Mouse (Mus musculus) liver, postnatal 0 days (tissue): ENCODE results near the gene Ctla4. TPM values are rescaled to one million over a fixed set of nuclear protein-coding genes. Genes with fewer than 3 reads are reported as not detected.

ENCODE experiments used
- ATAC-seq: fragments of 200-750 bp; cut with Nextera tagmentation; 2 replicates; pipeline ENCODE4 v1.8.0; 2017; ENCODE audit warnings: mild to moderate bottlenecking, moderate library complexity
- DNase-seq: peaks from one replicate; pipeline ENCODE4 v3.0.0-alpha.2; 2016
- H3K27ac ChIP-seq: fragments of 300-500 bp; sonication (generic); 2 replicates; pipeline ENCODE4 v1.5.1; 2014; ENCODE audit warnings: antibody characterized with exemption, moderate library complexity, mild to moderate bottlenecking, low read depth
- H3K27me3 ChIP-seq: fragments of 300-500 bp; sonication (generic); 2 replicates; pipeline ENCODE4 v1.6.1; 2014; ENCODE audit warnings: low read length, control low read depth, mixed read lengths; ENCODE audit not compliant: insufficient read depth
- H3K36me3 ChIP-seq: fragments of 300-500 bp; sonication (generic); replicated peaks from 2 replicates; pipeline ENCODE4 v1.6.1; 2014; ENCODE audit warnings: mild to moderate bottlenecking, control low read depth, low read length, moderate library complexity, mixed read lengths; ENCODE audit not compliant: insufficient read depth
- H3K4me1 ChIP-seq: fragments of 300-500 bp; sonication (generic); 2 replicates; pipeline ENCODE4 v1.6.1; 2014; ENCODE audit warnings: antibody characterized with exemption, mild to moderate bottlenecking, control low read depth; ENCODE audit not compliant: insufficient read depth
- H3K4me2 ChIP-seq: fragments of 300-500 bp; sonication (generic); 2 replicates; pipeline ENCODE4 v1.6.1; 2014; ENCODE audit warnings: low read depth, mild to moderate bottlenecking, low read length, moderate library complexity, mixed read lengths
- H3K4me3 ChIP-seq: fragments of 300-500 bp; sonication (generic); 2 replicates; pipeline ENCODE4 v1.5.1; 2014; ENCODE audit warnings: low read depth, low read length
- H3K9ac ChIP-seq: fragments of 300-500 bp; sonication (generic); replicated peaks from 2 replicates; pipeline ENCODE4 v1.6.1; 2014; ENCODE audit warnings: mild to moderate bottlenecking, moderate library complexity
- H3K9me3 ChIP-seq: fragments of 300-500 bp; sonication (generic); 2 replicates; pipeline ENCODE4 v1.6.1; 2016; ENCODE audit warnings: mild to moderate bottlenecking, control low read depth, low read length, mixed read lengths
- CTCF ChIP-seq: sonication (generic); IDR thresholded peaks from 2 replicates; pipeline ENCODE4 v1.5.1; 2016; ENCODE audit warnings: antibody characterized with exemption, low read depth
- EP300 ChIP-seq: IDR thresholded peaks from 2 replicates; pipeline ENCODE4 v1.6.1; 2016; ENCODE audit warnings: antibody characterized with exemption, low read depth, mild to moderate bottlenecking
- WGBS: fragments of 180-500 bp; shearing (Covaris S2); extraction: QIAGEN DNeasy Blood & Tissue Kit; methylation state at CpG from one replicate; pipeline ENCODE4 v1.1.7; 2014; ENCODE audit not compliant: insufficient replicate concordance; 5-methylcytosine and 5-hydroxymethylcytosine counted together
- polyA plus RNA-seq: library from polyadenylated mRNA; unstranded; fragments of >200 nt; fragmentation: Nextera tagmentation; extraction: Ambion mirVana; gene quantifications from 2 replicates; pipeline ENCODE4 v1.2.1, GENCODE M21; 2015

The Ctla4 gene
- polyA plus RNA-seq, 1 experiment from 2014 or later, result not detected

DNA sequence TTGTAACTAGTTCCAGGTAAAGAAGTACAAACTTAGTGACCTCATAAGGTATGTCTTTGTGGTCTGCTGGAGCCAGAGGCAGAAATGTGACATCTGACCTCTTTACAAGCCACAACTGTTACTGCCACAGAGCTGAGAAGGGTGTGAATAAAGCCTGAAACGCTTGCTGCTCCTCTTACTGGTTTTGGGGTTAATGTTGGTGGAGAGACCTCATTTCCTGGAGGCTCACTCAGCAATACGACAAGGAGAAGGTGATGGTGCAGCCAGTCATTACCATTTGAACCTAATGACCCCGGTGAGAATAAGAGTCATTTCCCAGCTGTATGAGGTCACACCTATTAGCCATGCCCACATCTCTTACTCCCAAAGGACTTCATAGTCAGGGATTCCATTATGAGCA is 11.5 kb upstream of the Ctla4 start:
- 43% methylated on average over 3 of the region's 3 CpGs for WGBS
- H3K4me3 ChIP-seq, result no peak overlapping the region
- H3K4me1 ChIP-seq, result no peaks in the 10 kb centered on the region
- H3K36me3 ChIP-seq, result no peaks in the 10 kb centered on the region
- H3K4me2 ChIP-seq, result no peak overlapping the region
- no peak overlapping the region for H3K9ac ChIP-seq
- no peak overlapping the region for H3K27ac ChIP-seq
- no peaks in the 10 kb centered on the region for H3K27me3 ChIP-seq
- no peak for TF ChIP-seq EP300
- ATAC-seq (no peak), DNase-seq (no peak)
- H3K9me3 ChIP-seq, result no peaks in the 10 kb centered on the region

DNA sequence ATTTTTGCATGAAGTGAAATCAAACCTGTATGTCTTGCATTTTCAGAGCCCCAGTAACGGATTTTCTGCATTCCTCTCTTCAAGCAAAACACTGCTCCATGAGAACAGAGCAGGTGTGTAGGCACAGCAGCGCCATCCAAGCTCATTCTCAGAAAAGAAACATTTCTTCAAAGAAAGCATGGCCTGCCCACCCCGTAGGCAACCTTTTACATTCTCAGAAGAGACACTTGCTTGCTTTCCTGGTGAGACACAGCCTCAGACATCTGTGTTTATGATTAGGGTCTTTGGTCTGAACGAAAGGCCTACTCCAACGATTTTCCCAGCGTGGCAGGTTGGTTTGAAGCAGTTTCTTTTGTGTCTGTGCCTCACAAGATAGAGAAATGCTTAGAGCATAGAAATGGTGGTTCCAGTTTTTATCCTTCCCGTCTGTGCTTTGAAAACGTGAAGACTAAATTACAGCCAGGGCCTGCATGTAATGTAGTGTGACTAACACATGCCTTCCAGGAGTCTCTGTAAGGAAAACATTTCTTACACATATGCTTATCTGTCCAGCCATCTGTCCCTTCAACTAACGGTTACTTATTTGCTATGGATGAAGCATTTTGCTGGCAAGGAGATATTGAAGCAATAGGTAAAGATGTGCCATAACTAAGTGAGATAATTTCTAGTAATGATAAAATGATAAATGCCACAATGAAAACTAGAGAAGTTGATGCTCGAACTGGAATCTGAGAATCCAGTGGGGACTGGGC is 6.5 kb upstream of the Ctla4 start:
- no peaks in the 10 kb centered on the region for H3K36me3 ChIP-seq
- TF ChIP-seq CTCF (no peak), EP300 (no peak)
- WGBS, result 64% methylated on average over 10 of the region's 10 CpGs

DNA sequence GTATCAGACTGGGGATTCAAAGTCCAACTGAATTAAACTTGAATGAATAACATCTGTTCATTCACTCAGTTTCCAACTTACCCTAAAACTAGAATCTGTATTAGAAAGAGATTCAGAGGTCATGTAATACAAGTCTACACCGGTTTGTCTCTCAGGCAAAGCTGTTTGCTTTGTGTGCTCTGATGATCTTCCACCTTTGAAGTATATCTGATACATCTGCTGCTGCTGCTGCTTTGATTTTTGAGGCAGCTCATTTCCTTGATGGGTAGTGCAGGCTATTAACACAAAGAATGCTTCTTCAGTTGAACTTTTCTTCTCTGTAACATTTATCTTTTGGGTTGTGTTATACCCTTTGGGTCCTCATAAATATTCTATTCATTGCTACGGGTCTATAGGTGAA is 4.0 kb upstream of the Ctla4 start:
- DNase-seq (no peak), ATAC-seq (no peak)
- 56% methylated on average over 2 of the region's 2 CpGs for WGBS
- Histone ChIP-seq H3K4me3 (no peak overlapping the region), H3K36me3 (no peaks in the 10 kb centered on the region), H3K9me3 (no peaks in the 10 kb centered on the region), H3K9ac (no peak overlapping the region), H3K4me1 (no peaks in the 10 kb centered on the region), H3K27me3 (no peaks in the 10 kb centered on the region), H3K27ac (no peak overlapping the region), H3K4me2 (no peak overlapping the region)
- TF ChIP-seq CTCF, result no peak
- TF ChIP-seq EP300, result no peak

More for the DNA sequence above, 6.5 kb upstream of the Ctla4 start:
- no peak for ATAC-seq
- Histone ChIP-seq H3K27me3 (no peaks in the 10 kb centered on the region), H3K4me2 (no peak overlapping the region), H3K27ac (no peak overlapping the region), H3K4me1 (no peaks in the 10 kb centered on the region), H3K9me3 (no peaks in the 10 kb centered on the region), H3K9ac (no peak overlapping the region), H3K4me3 (no peak overlapping the region)
- DNase-seq, result no peak

DNA sequence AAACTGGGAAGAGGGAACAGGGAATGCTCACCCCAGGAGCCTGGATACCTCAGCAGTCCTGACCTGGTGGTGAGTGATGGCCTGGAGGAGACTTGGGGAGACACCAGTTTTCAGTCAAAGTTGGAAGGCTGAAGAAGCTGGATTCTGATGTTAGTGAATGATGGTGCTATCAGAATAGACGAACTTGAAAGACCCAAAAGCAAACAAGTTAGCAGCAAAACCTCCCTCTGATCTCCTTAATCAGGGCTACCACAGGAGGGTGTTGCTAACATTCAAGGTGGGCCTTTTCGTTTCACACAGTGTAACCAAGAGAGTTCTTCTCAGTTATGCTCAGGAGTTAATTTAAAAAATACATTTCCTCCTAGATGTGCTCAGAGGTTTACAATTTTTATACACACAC is 3.5 kb upstream of the Ctla4 start:
- Histone ChIP-seq H3K4me1 (no peaks in the 10 kb centered on the region), H3K36me3 (no peaks in the 10 kb centered on the region), H3K9ac (no peak overlapping the region), H3K4me3 (no peak overlapping the region), H3K4me2 (no peak overlapping the region), H3K9me3 (no peaks in the 10 kb centered on the region), H3K27me3 (no peaks in the 10 kb centered on the region), H3K27ac (no peak overlapping the region)
- 70% methylated on average over 2 of the region's 2 CpGs for WGBS
- TF ChIP-seq EP300, result no peak
- TF ChIP-seq CTCF, result no peak
- DNase-seq (no peak), ATAC-seq (no peak)

DNA sequence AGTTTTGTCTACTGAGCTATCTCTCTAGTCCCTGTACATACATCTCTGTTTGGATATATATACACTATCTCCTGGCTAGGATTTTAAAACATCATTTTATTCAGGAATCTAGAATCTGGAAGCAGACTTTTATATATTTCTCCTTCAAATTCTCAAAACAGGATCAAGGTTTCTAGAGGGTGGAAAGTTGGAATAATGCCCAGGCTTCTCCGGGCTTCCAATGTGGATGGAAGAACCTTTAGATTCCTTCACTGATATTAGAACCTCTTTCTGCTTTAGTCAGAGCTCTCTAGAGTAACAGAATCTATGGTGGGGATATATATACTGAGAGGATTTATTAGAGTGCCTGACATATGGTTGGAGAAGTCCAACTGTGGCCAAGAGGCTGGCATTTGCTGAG is 2.2 kb upstream of the Ctla4 start:
- no peaks in the 10 kb centered on the region for H3K9me3 ChIP-seq
- no peak overlapping the region for H3K27ac ChIP-seq
- ATAC-seq (no peak), DNase-seq (no peak)
- no peaks in the 10 kb centered on the region for H3K4me1 ChIP-seq
- H3K4me2 ChIP-seq, result no peak overlapping the region
- TF ChIP-seq EP300, result no peak
- no peak for TF ChIP-seq CTCF
- no peak overlapping the region for H3K9ac ChIP-seq
- H3K27me3 ChIP-seq, result no peaks in the 10 kb centered on the region
- no peak overlapping the region for H3K4me3 ChIP-seq
- H3K36me3 ChIP-seq, result no peaks in the 10 kb centered on the region
- WGBS, result 85% methylated on average over 1 of the region's 1 CpGs

DNA sequence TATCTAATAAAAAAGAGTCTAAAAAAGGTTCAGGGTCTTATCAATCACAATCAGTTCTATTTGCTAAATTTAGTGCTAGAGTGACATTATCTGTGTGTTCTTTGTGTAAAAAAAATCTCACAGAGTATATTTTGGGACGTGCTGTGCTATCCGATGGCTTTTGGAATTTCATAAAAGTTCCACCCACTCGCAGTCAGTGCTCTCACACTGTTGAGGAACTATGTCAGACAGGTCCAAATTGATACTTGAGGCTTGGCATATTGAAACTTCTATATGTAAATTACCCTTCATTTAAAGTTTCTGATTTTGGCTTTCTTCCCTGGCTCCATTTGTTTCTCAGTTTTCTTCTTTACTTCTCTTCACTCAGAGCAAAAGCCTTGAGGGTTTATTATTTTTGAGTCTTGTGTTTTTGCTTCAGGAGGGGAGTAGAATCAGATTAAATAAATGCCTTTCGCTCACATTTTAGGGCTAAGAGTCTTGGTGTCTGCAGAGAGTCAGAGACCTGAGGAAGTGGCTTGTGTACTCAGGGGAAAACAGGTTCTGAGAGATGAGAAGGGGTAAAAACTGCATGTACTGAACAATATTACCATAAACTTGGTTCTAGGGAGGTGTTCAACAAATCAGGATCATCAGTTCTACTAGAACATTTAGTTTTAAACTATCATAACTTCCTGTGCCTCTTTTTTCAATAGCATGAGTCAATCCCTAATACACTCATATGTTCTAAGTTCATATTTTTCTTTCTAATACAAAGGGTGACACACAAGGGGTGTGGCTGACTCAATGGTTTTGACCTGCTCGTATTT is 11.5 kb downstream of the Ctla4 start:
- Histone ChIP-seq H3K36me3 (no peaks in the 10 kb centered on the region), H3K4me3 (no peak overlapping the region), H3K9me3 (no peaks in the 10 kb centered on the region), H3K27ac (0 out of 2 replicates have a peak overlapping the region, but pooled peaks have one; percentile 6), H3K27me3 (no peaks in the 10 kb centered on the region), H3K4me2 (no peak overlapping the region), H3K4me1 (no peaks in the 10 kb centered on the region), H3K9ac (no peak overlapping the region)
- DNase-seq, result no peak
- peak; percentile 19; the same call in 1 of the 2 replicates for ATAC-seq
- 66% methylated on average over 5 of the region's 5 CpGs for WGBS
- TF ChIP-seq EP300 (no peak), CTCF (no peak)
